Mouse (Mus musculus): ENCODE measurements around the gene Caly. TPM values are rescaled to one million over a fixed set of nuclear protein-coding genes. Genes with fewer than 3 reads are reported as not detected.

Caly gene
- polyA plus RNA-seq, 1 experiment from 2014 or later = 360 TPM

DNA sequence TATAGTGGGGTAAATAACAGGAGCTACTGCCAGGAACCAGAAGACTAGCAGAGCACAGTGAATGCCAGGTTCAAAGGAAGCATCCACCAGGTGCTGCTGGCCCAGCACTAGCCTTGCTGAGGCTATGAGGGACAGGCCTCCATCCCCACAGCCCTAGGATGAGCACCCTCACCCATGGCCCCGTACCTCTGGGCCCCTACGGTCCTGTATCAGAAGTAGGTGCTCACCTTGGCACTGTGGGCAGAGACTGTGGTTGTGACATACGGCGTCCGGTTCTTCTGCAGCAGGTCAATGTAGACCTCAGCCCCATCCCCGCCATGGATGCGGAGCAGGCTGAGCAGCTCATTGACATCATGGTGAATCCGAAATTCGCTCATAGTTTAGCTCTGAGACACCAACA is 49.0 kb downstream of the Caly start:
- ATAC-seq (ENCODE audit: low FRiP score) = no peak
- no peaks in the 10 kb centered on the region for H3K27me3 ChIP-seq (replicated peaks)
- no peaks in the 10 kb centered on the region for H3K9me3 ChIP-seq (replicated peaks)
- peaks cover 51% of the 10 kb centered on the region for H3K36me3 ChIP-seq
- H3K4me1 ChIP-seq = peaks cover 29% of the 10 kb centered on the region
- no peak overlapping the region for H3K4me3 ChIP-seq (replicated peaks)
- H3K9ac ChIP-seq (replicated peaks) = no peak overlapping the region
- no peak overlapping the region for H3K4me2 ChIP-seq
- 96% methylated on average over 9 of the region's 9 CpGs for WGBS
- H3K27ac ChIP-seq (replicated peaks) = no peak overlapping the region

DNA sequence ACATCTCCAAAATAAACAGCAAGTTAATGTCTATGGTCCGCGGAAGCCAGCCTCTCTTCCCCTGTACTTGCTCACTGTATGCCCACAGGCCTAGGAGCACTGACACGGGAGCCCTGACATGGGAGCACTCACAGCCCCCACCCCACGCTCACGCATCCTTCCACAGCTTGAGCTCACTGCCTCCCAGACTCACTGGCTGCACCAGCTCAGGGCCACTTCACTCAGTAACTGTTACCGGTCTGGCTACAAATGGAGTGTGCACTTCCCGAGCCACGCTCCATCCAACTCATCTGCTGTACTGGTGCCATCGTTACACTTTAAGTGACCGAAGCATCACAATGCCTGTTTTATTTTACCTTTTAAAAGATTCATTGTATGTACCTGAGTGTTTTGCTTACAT is 50.0 kb downstream of the Caly start:
- Histone ChIP-seq H3K27me3 (replicated peaks) (no peaks in the 10 kb centered on the region), H3K4me1 (peaks cover 26% of the 10 kb centered on the region), H3K9ac (replicated peaks) (no peak overlapping the region), H3K4me2 (no peak overlapping the region), H3K27ac (replicated peaks) (no peak overlapping the region), H3K36me3 (peaks cover 56% of the 10 kb centered on the region), H3K9me3 (replicated peaks) (no peaks in the 10 kb centered on the region), H3K4me3 (replicated peaks) (no peak overlapping the region)
- no peak for ATAC-seq (ENCODE audit: low FRiP score)
- WGBS = 94% methylated on average over 10 of the region's 10 CpGs

DNA sequence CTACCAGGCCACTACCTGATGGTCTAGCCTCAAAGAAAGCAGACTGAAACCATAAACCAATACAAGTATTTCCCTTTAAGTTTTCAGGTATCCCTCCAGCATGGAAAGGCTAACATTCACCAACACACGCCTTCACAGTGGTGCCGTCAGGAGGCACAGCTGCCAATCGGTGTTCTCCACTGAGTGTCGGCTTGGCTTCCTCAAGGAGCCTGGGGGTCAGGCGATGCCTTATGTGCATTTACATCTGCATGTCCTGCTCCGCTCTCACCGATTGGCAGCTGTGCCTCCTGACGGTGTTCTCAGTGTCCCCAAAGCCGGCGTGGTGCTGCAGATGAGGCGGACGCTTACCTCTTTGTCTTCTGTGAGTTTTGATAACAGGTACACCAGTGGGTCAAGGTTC is 50.6 kb downstream of the Caly start:
- no peak overlapping the region for H3K4me2 ChIP-seq
- 96% methylated on average over 12 of the region's 12 CpGs for WGBS
- no peak overlapping the region for H3K4me3 ChIP-seq (replicated peaks)
- no peaks in the 10 kb centered on the region for H3K9me3 ChIP-seq (replicated peaks)
- peaks cover 56% of the 10 kb centered on the region for H3K36me3 ChIP-seq
- ATAC-seq (ENCODE audit: low FRiP score) = no peak
- H3K9ac ChIP-seq (replicated peaks) = no peak overlapping the region
- H3K27ac ChIP-seq (replicated peaks) = no peak overlapping the region
- H3K4me1 ChIP-seq = peaks cover 20% of the 10 kb centered on the region
- H3K27me3 ChIP-seq (replicated peaks) = no peaks in the 10 kb centered on the region

Other genes with a start within 250 kb of the Caly start
- 31.1 and 34.1 TPM in 2 replicates for gene Adgra1, start 248.4 kb downstream of the Caly start, polyA plus RNA-seq (2015; fragmentation: Nextera tagmentation; extraction: Ambion mirVana)
- gene Kndc1, start 187.9 kb downstream of the Caly start, polyA plus RNA-seq (2015; fragmentation: Nextera tagmentation; extraction: Ambion mirVana) = 12.5 and 15.5 TPM in 2 replicates
- gene Utf1, start 138.8 kb downstream of the Caly start, polyA plus RNA-seq (2015; fragmentation: Nextera tagmentation; extraction: Ambion mirVana) = 1.6 TPM in 1 of 2 replicates, not detected in the other
- gene 6430531B16Rik, start 103.8 kb downstream of the Caly start, polyA plus RNA-seq (2015; fragmentation: Nextera tagmentation; extraction: Ambion mirVana) = 0.82 and 1.2 TPM in 2 replicates
- gene Adam8, start 90.0 kb downstream of the Caly start, polyA plus RNA-seq (2015; fragmentation: Nextera tagmentation; extraction: Ambion mirVana) = 2.8 and 3.2 TPM in 2 replicates
- 53.0 and 57.2 TPM in 2 replicates for gene Zfp511, start 46.2 kb downstream of the Caly start, polyA plus RNA-seq (2015; fragmentation: Nextera tagmentation; extraction: Ambion mirVana)
- gene Tubgcp2, start 45.9 kb downstream of the Caly start, polyA plus RNA-seq (2015; fragmentation: Nextera tagmentation; extraction: Ambion mirVana) = 51.6 TPM in 2 replicates
- gene Msx3, start 33.5 kb downstream of the Caly start, polyA plus RNA-seq (2015; fragmentation: Nextera tagmentation; extraction: Ambion mirVana) = 2.8 and 3.3 TPM in 2 replicates
- gene Prap1, start 10.8 kb upstream of the Caly start, polyA plus RNA-seq (2015; fragmentation: Nextera tagmentation; extraction: Ambion mirVana) = 7.2 TPM in 1 of 2 replicates, not detected in the other
- 48.1 and 51.2 TPM in 2 replicates for gene Fuom, start 19.9 kb upstream of the Caly start, polyA plus RNA-seq (2015; fragmentation: Nextera tagmentation; extraction: Ambion mirVana)
- gene Paox, start 33.3 kb upstream of the Caly start, polyA plus RNA-seq (2015; fragmentation: Nextera tagmentation; extraction: Ambion mirVana) = 10.7 and 14.7 TPM in 2 replicates
- gene Echs1, start 33.9 kb upstream of the Caly start, polyA plus RNA-seq (2015; fragmentation: Nextera tagmentation; extraction: Ambion mirVana) = 116 and 121 TPM in 2 replicates
- 30.0 and 32.1 TPM in 2 replicates for gene Mtg1, start 55.0 kb upstream of the Caly start, polyA plus RNA-seq (2015; fragmentation: Nextera tagmentation; extraction: Ambion mirVana)
- 23.2 and 26.3 TPM in 2 replicates for gene Sprn, start 72.3 kb upstream of the Caly start, polyA plus RNA-seq (2015; fragmentation: Nextera tagmentation; extraction: Ambion mirVana)
- gene Olfr522, start 82.2 kb upstream of the Caly start, polyA plus RNA-seq (2015; fragmentation: Nextera tagmentation; extraction: Ambion mirVana) = not detected in 2 replicates
- not detected in 2 replicates for gene Olfr523, start 90.7 kb upstream of the Caly start, polyA plus RNA-seq (2015; fragmentation: Nextera tagmentation; extraction: Ambion mirVana)
- 0.63 TPM in 1 of 2 replicates, not detected in the other for gene Olfr524, start 123.4 kb upstream of the Caly start, polyA plus RNA-seq (2015; fragmentation: Nextera tagmentation; extraction: Ambion mirVana)
- gene Cd163l1, start 135.7 kb upstream of the Caly start, polyA plus RNA-seq (2015; fragmentation: Nextera tagmentation; extraction: Ambion mirVana) = 13.1 TPM in 1 of 2 replicates, not detected in the other
- gene 5830411N06Rik, start 164.7 kb upstream of the Caly start, polyA plus RNA-seq (2015; fragmentation: Nextera tagmentation; extraction: Ambion mirVana) = 0.05 and 0.50 TPM in 2 replicates
- not detected in 2 replicates for gene Olfr525, start 238.3 kb upstream of the Caly start, polyA plus RNA-seq (2015; fragmentation: Nextera tagmentation; extraction: Ambion mirVana)